Mouse (Mus musculus) kidney, embryonic 15.5 days (tissue): ENCODE measurements around the gene Olfr1411. TPM values are rescaled to one million over a fixed set of nuclear protein-coding genes. Genes with fewer than 3 reads are reported as not detected.

Source experiments
- ATAC-seq: fragments of 200-750 bp; cut with Nextera tagmentation; replicated peaks from 2 replicates; pipeline ENCODE4 v1.8.0; 2017; ENCODE audit warnings: moderate TSS enrichment; ENCODE audit not compliant: low FRiP score
- H3K27ac ChIP-seq: fragments of 300-500 bp; sonication (generic); 2 replicates; pipeline ENCODE4 v1.5.1; 2015; ENCODE audit warnings: mild to moderate bottlenecking, inconsistent platforms
- H3K27me3 ChIP-seq: fragments of 300-500 bp; sonication (generic); 2 replicates; pipeline ENCODE4 v1.6.1; 2015; ENCODE audit warnings: inconsistent platforms
- H3K36me3 ChIP-seq: fragments of 300-500 bp; sonication (generic); 2 replicates; pipeline ENCODE4 v1.6.1; 2015; ENCODE audit warnings: inconsistent platforms
- H3K4me1 ChIP-seq: fragments of 300-500 bp; sonication (generic); 2 replicates; pipeline ENCODE4 v1.6.1; 2015; ENCODE audit warnings: inconsistent platforms
- H3K4me2 ChIP-seq: fragments of 300-500 bp; sonication (generic); 2 replicates; pipeline ENCODE4 v1.6.1; 2015; ENCODE audit warnings: moderate library complexity, mild to moderate bottlenecking, inconsistent platforms
- H3K4me3 ChIP-seq: fragments of 300-500 bp; sonication (generic); replicated peaks from 2 replicates; pipeline ENCODE4 v1.5.1; 2015; ENCODE audit warnings: mild to moderate bottlenecking, inconsistent platforms
- H3K9ac ChIP-seq: fragments of 300-500 bp; sonication (generic); 2 replicates; pipeline ENCODE4 v1.6.1; 2015; ENCODE audit warnings: mild to moderate bottlenecking, inconsistent platforms
- H3K9me3 ChIP-seq: fragments of 300-500 bp; sonication (generic); replicated peaks from 2 replicates; pipeline ENCODE4 v1.6.1; 2016; ENCODE audit warnings: inconsistent platforms
- WGBS: fragments of 180-500 bp; shearing (Covaris S2); methylation state at CpG from one replicate; pipeline ENCODE4 v1.1.7; 2015; ENCODE audit warnings: mixed read lengths; 5-methylcytosine and 5-hydroxymethylcytosine counted together
- polyA plus RNA-seq: library from polyadenylated mRNA; unstranded; fragments of >200 nt; fragmentation: Nextera tagmentation; extraction: Ambion mirVana; gene quantifications from 2 replicates; pipeline ENCODE4 v1.2.1, GENCODE M21; 2015

Gene Olfr1411
- not detected in 2 replicates for polyA plus RNA-seq

DNA sequence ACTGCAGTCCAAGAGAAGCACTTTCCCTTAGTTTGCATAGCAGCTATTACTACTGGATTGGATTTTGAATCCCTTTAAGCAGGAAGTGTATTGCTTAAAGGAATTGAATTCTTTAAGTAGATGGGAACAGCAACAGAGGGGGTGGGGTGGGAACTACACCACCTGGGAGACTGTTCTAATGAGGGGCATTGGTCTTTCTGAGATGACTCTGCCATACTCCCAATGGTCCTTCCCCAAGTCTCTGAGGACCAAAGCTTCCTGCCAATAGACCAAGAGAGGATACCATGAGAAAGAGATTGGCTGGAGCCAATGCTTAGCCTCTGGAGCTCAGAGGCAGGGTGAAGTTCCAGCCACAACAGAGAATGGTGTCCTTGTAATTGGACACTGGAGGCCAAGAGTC, at the start of gene Olfr1411:
Gene Olfr1411 (plus strand): TSS at position 301 of the 400 bp plus-strand sequence.
- H3K9ac ChIP-seq: no peak within 1 kb of the TSS
- H3K4me3 ChIP-seq: no peak within 1 kb of the TSS
- H3K36me3 ChIP-seq: no peaks in the 10 kb centered on the region

DNA sequence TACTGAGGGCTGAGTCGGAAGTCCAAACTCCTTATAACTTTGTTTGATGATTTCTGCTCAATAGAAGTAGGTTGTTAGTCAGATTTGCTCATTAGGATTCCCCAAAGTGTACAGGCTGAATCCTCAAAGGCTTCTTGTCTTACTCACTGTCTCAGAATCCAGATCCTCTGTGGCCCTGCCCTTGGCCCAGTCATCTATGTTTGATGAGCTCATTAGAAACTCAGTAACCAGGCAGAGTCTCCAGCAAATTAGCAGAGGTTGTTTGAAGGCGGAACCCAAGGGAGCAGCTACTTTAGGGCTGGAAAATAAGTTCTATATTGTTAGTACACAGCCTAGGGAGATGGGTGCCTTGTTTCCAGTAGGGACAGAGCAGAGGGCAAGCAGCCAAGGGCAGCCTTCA, 48.3 kb upstream of the Olfr1411 start:
- no peaks in the 10 kb centered on the region for H3K4me1 ChIP-seq
- 0 out of 2 replicates have a peak, but pooled peaks cover 6% of the 10 kb centered on the region for H3K27me3 ChIP-seq
- no peak for ATAC-seq
- no peak overlapping the region for H3K4me3 ChIP-seq
- 81% methylated on average over 2 of the region's 2 CpGs for WGBS
- H3K4me2 ChIP-seq: no peak overlapping the region
- no peak overlapping the region for H3K27ac ChIP-seq
- H3K36me3 ChIP-seq: no peaks in the 10 kb centered on the region
- H3K9me3 ChIP-seq: no peaks in the 10 kb centered on the region
- no peak overlapping the region for H3K9ac ChIP-seq

More for the DNA sequence above, at the start of gene Olfr1411:
- Histone ChIP-seq H3K4me1 (no peaks in the 10 kb centered on the region), H3K4me2 (no peak within 1 kb of the TSS), H3K27ac (no peak within 1 kb of the TSS), H3K9me3 (no peaks in the 10 kb centered on the region), H3K27me3 (0 out of 2 replicates have a peak, but pooled peaks cover 6% of the 10 kb centered on the region)
- no peak for ATAC-seq

DNA sequence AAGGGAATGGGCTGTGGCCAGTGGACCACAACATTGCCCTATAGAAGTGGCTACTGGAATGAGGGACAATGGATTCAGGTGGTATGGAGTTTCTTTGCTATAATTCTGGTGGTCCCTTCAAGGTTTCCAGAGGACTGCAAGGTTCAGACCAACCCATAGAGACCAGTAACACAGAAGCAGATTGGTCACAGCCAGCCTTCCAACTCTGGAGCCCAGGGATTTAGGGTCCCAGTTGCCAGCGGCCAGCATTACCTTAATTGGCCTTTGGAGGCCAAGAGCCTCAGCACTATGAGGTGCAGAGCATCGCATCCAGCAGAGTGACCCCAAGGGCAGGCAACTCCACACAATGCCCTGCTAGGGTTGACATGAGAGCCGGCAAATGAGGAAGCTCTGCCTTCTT, 23.2 kb upstream of the Olfr1411 start, which contains the start of gene Olfr1413:
Gene Olfr1413 (plus strand): TSS at position 301 of the 400 bp plus-strand sequence.
- H3K4me2 ChIP-seq: no peak within 1 kb of the TSS
- H3K4me3 ChIP-seq: no peak within 1 kb of the TSS
- H3K27ac ChIP-seq: no peak within 1 kb of the TSS
- H3K9me3 ChIP-seq: no peaks in the 10 kb centered on the region
- WGBS: 93% methylated on average over 3 of the region's 3 CpGs
- H3K4me1 ChIP-seq: no peaks in the 10 kb centered on the region
- no peak within 1 kb of the TSS for H3K9ac ChIP-seq
- no peak for ATAC-seq
- H3K36me3 ChIP-seq: no peaks in the 10 kb centered on the region
- H3K27me3 ChIP-seq: no peaks in the 10 kb centered on the region

DNA sequence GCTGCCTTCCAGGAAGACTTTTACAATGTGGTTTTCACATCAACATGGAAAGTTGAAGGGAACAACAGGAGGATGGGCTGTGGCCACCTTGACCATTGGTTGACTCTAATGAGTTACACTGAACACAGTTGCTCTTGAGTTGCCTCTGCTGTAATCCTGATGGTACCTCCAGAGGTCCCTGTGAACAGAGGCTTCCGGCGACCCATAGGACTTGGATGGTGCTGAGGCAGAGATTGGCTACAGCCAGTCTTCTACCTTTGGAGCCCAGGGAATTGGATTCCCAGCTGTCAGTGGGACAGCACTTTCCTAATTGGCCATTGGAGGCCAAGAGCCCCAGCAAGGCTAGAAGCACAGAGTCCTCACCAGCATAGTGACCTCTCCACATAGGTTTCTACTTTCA, 8.7 kb upstream of the Olfr1411 start, which contains the start of gene Olfr1412:
Gene Olfr1412 (plus strand): TSS at position 301 of the 400 bp plus-strand sequence.
- Histone ChIP-seq H3K4me3 (no peak within 1 kb of the TSS), H3K9ac (no peak within 1 kb of the TSS), H3K9me3 (no peaks in the 10 kb centered on the region), H3K27ac (no peak within 1 kb of the TSS), H3K27me3 (no peaks in the 10 kb centered on the region), H3K4me2 (no peak within 1 kb of the TSS), H3K4me1 (no peaks in the 10 kb centered on the region), H3K36me3 (no peaks in the 10 kb centered on the region)
- no peak for ATAC-seq
- WGBS: 81% methylated on average over 2 of the region's 2 CpGs

DNA sequence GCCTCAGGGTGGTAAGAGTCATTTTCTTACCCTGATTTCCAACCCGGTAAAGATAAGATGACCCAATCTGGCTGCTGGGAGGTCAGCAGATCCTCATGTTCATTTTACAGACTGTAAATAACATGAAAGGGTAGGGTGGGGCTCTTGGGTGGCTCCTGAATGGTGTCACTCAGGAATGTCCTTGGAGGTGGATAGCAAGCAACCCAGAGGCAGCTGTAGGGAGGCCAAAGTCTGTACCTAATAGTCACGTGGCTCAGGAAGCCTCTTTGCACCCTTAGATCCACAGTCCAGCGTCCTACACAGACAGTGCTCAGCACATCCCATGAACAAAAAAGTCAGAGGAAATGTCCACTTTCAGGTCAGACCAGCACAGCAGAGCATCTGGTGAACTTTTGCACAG, 1.8 kb downstream of the Olfr1411 start:
- ATAC-seq: no peak
- Histone ChIP-seq H3K4me3 (no peak overlapping the region), H3K9me3 (no peaks in the 10 kb centered on the region), H3K36me3 (no peaks in the 10 kb centered on the region), H3K4me1 (no peaks in the 10 kb centered on the region), H3K9ac (no peak overlapping the region), H3K27me3 (0 out of 2 replicates have a peak, but pooled peaks cover 6% of the 10 kb centered on the region), H3K4me2 (no peak overlapping the region), H3K27ac (no peak overlapping the region)
- WGBS: 84% methylated on average over 3 of the region's 3 CpGs

DNA sequence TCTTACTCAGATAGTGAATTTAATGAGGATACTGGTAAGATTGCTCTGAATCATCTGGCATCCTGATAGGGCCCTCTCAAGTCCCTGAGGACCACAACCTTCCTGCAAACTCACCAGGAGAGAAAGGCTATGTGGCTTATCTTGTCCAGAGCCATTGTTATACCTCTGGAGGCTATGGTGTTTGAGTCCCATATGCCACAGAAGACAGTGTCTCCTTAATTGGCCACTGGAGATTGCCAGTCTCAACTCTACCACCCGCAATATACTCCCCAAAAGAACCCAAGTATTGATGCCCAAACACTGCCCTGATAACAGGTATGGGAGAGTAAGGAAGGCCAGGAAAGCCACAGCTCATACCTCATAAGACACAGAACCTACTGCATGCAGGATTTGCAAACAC, 11.3 kb downstream of the Olfr1411 start, which contains the start of gene Olfr1410:
Gene Olfr1410 (plus strand): TSS at position 301 of the 400 bp plus-strand sequence.
- Histone ChIP-seq H3K27me3 (peaks cover 14% of the 10 kb centered on the region), H3K4me3 (no peak within 1 kb of the TSS), H3K27ac (no peak within 1 kb of the TSS), H3K4me1 (no peaks in the 10 kb centered on the region), H3K36me3 (no peaks in the 10 kb centered on the region), H3K4me2 (no peak within 1 kb of the TSS), H3K9ac (no peak within 1 kb of the TSS), H3K9me3 (no peaks in the 10 kb centered on the region)
- WGBS: 88% methylated on average over 1 of the region's 1 CpGs
- no peak for ATAC-seq

DNA sequence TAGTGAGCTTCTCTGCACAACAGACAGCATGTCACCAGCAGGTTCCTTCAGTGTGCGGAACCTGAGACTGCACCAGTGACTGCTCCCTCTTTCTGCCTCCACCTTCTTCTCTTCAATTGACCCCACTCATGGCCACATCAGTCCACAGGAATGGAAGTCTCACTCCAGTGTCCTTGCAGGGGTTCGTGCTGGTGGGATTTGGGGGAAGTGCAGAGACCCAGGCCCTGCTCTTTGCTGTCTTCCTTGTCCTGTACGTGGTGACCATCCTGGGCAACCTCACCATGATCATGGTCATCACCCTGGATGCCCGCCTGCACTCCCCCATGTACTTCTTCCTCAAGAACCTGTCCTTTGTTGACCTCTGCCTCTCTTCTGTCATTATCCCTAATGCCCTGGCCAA, 13.5 kb downstream of the Olfr1411 start:
- ATAC-seq: no peak
- Histone ChIP-seq H3K4me2 (no peak overlapping the region), H3K4me1 (no peaks in the 10 kb centered on the region), H3K9ac (no peak overlapping the region), H3K27ac (no peak overlapping the region), H3K4me3 (no peak overlapping the region), H3K9me3 (no peaks in the 10 kb centered on the region), H3K27me3 (peaks cover 17% of the 10 kb centered on the region), H3K36me3 (no peaks in the 10 kb centered on the region)
- 75% methylated on average over 4 of the region's 4 CpGs for WGBS

DNA sequence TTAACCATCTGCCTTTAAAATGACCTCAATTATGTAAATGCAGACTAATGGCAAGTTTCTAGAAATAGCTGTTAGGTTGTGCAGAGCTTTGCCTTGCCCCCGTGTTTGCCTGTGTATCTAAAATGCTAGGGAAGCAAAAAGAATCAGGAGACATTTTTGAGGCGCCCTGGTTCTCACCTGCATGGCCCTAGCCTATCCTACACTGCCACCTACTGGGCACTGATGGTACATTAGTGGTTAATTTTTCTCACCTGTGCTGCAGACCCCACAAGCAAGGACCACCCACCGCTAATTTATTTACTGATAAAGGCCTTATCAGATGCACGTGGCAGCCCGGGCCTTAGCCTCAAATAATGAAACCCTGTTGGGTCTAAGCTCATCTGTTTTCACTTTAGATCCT, 16.8 kb downstream of the Olfr1411 start:
- 5% methylated on average over 5 of the region's 5 CpGs for WGBS
- H3K4me1 ChIP-seq: no peaks in the 10 kb centered on the region
- no peaks in the 10 kb centered on the region for H3K9me3 ChIP-seq
- no peaks in the 10 kb centered on the region for H3K36me3 ChIP-seq
- H3K27me3 ChIP-seq: peaks cover 27% of the 10 kb centered on the region
- no peak overlapping the region for H3K4me3 ChIP-seq
- no peak overlapping the region for H3K4me2 ChIP-seq
- ATAC-seq: no peak
- H3K9ac ChIP-seq: no peak overlapping the region
- H3K27ac ChIP-seq: no peak overlapping the region

DNA sequence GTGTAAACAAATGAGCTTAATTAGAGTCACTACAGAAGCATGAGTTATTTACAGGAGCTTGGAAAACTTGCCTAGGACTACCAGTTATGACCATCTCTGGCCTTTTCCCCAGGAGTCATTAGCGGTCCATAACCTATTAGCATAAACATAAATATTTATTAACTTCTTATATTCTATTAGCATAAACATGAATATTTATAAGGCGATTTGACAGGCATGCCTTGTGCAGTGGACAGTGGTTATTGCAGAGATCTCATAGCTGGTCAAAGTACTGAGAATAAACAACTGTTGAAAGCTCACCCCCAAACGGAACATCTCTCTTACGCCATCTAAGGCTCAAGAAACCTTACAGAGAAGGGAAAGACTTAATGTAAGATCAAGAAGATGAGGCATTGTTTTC, 19.0 kb downstream of the Olfr1411 start:
- WGBS: 51% methylated on average over 4 of the region's 4 CpGs
- Histone ChIP-seq H3K36me3 (no peaks in the 10 kb centered on the region), H3K4me3 (no peak overlapping the region), H3K4me2 (no peak overlapping the region), H3K27me3 (peaks cover 33% of the 10 kb centered on the region), H3K27ac (no peak overlapping the region), H3K9me3 (no peaks in the 10 kb centered on the region), H3K4me1 (no peaks in the 10 kb centered on the region), H3K9ac (no peak overlapping the region)
- no peak for ATAC-seq

DNA sequence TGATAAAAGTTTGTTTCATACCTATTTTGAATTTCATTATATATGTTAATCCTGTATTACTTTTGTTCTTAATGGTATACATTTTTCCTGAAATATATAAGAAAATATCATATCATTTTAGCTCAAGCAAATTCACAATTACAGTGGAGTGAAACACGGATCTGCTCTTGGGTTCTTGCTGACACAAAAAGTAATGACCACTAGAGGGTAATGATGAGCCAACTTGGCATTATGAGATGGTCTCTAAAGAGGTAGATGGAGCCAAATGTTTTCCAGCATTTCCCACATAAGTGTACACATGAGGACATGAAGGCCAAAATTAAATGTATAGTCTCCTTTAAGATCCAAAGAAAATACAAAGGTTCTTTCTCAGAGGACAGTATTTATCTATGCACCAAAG, 20.3 kb downstream of the Olfr1411 start:
- H3K36me3 ChIP-seq: no peaks in the 10 kb centered on the region
- no peaks in the 10 kb centered on the region for H3K9me3 ChIP-seq
- 12% methylated on average over 1 of the region's 1 CpGs for WGBS
- H3K4me3 ChIP-seq: no peak overlapping the region
- H3K4me2 ChIP-seq: no peak overlapping the region
- no peak for ATAC-seq
- peaks cover 32% of the 10 kb centered on the region for H3K27me3 ChIP-seq
- H3K27ac ChIP-seq: no peak overlapping the region
- H3K4me1 ChIP-seq: no peaks in the 10 kb centered on the region
- H3K9ac ChIP-seq: no peak overlapping the region

DNA sequence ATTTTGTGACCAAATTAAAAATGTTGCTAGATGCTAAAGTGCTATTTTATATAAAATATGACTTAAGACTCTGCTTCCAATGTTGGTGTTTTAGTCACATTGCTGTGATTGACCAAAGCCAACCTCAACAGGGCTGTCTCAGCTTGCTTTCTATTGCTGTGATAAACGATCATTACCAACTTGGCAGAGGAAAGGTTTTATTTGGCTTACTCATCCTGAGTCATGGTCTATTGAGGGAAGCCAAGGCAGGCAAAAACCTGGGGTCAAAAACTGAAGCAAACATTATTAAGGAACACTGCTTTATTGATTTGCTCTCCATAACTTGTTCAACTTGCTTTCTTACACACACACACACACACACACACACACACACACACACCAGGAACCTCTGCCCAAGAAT, 21.8 kb downstream of the Olfr1411 start:
- Histone ChIP-seq H3K9me3 (no peaks in the 10 kb centered on the region), H3K4me1 (no peaks in the 10 kb centered on the region), H3K4me2 (no peak overlapping the region), H3K27ac (no peak overlapping the region), H3K4me3 (no peak overlapping the region), H3K27me3 (peaks cover 25% of the 10 kb centered on the region), H3K9ac (no peak overlapping the region), H3K36me3 (no peaks in the 10 kb centered on the region)
- 68% methylated on average over 1 of the region's 1 CpGs for WGBS
- no peak for ATAC-seq

DNA sequence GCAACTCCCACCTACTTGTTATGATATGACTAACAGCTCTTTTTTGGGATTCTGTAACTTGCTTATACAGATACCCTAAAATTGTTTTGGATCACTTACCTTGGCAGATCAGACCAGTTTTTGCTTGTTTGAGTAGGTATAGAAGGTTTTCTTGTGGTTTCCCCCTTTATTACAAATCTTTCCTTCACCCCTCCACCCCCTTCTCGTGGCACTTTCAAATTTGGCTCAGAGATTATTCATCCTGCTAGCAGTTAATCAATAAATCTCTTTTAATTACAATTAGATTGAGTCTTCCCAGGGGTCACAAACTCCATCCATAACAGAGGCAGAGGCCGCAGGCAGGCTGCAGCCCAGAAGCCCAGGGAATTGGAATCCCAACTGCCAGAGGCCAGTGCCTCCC, 23.3 kb downstream of the Olfr1411 start, which contains the start of gene Olfr12:
Gene Olfr12 (plus strand): TSS at position 301 of the 400 bp plus-strand sequence.
- Histone ChIP-seq H3K4me3 (no peak within 1 kb of the TSS), H3K4me2 (no peak within 1 kb of the TSS), H3K4me1 (no peaks in the 10 kb centered on the region), H3K9me3 (no peaks in the 10 kb centered on the region), H3K27me3 (peaks cover 25% of the 10 kb centered on the region), H3K36me3 (no peaks in the 10 kb centered on the region), H3K27ac (no peak within 1 kb of the TSS), H3K9ac (no peak within 1 kb of the TSS)
- WGBS: 67% methylated on average over 2 of the region's 2 CpGs
- no peak for ATAC-seq

DNA sequence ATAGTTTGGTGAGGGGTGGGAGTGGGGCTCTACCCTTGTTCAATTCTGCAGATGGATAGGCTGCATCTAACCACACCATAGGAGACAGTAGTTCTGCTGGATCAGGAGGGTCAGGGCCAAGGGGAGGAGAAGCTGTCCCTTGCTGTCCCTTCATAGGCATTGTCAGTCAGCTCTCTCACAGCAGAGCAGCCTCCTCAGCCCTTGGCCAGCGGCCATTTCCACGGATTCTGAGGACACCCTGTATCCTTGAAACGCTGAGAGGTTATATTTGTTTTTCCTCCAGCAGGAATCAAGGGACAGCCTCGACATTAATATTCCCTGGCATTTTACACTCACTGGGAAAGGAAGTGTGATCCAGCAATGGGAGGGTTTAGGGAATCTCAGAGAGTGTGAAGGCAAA, 24.1 kb downstream of the Olfr1411 start:
- Histone ChIP-seq H3K4me1 (no peaks in the 10 kb centered on the region), H3K4me3 (no peak overlapping the region), H3K4me2 (no peak overlapping the region), H3K27ac (no peak overlapping the region), H3K9me3 (no peaks in the 10 kb centered on the region), H3K27me3 (peaks cover 25% of the 10 kb centered on the region), H3K9ac (no peak overlapping the region), H3K36me3 (no peaks in the 10 kb centered on the region)
- WGBS: 51% methylated on average over 4 of the region's 4 CpGs
- no peak for ATAC-seq
